Mouse (Mus musculus) bone marrow, adult 2 months (tissue): ENCODE measurements at regions not wholly inside any gene's neighbourhood (a gene's known extent, or its start where the extent isn't known, plus 50 kb on each side); places are given as distances from the start of the nearest gene placed in this dataset.

Source experiments
- CTCF ChIP-seq: fragments of 200-500 bp; IDR thresholded peaks from 2 replicates; pipeline ENCODE4 v1.5.1; 2011; ENCODE audit warnings: low read length, control low read depth; ENCODE audit not compliant: control insufficient read depth, insufficient read depth
- POLR2A ChIP-seq: fragments of 200-500 bp; IDR thresholded peaks from 2 replicates; pipeline ENCODE4 v1.6.1; 2011; ENCODE audit warnings: low read depth, mild to moderate bottlenecking, control low read depth, low read length, borderline replicate concordance; ENCODE audit not compliant: control insufficient read depth

DNA sequence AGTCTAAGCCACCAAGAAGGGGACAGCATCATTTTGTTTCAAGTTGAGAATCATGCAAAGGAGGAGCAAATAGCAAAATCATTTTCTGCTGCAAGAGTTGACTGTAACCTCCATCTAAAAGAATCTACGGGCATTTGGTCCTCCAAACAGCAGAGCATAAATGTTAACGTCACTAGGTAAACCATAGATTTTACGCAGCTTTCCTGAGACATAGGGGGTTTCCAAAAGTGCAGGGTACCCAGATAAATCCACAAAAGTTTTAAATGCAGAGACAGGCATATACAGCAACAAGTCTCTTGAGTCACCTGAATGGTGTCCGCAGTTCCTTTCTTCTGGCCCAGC lies 56.1 kb upstream of the Gpd2 start:
- TF ChIP-seq CTCF = no peak
- no peak for TF ChIP-seq POLR2A
